Mouse (Mus musculus) layer of hippocampus, adult 9-10 months (tissue): ENCODE results near the gene Gm8271.
"Not testable (repeated sequence)": the region's sequence is repeated elsewhere in the genome, so short reads cannot be mapped to it uniquely, and the experiment has no call there.

Experiments used
- DNase-seq: peaks from one replicate; pipeline ENCODE4 v3.0.0; 2022; ENCODE audit warnings: low spot score

The Gm8271 gene

DNA sequence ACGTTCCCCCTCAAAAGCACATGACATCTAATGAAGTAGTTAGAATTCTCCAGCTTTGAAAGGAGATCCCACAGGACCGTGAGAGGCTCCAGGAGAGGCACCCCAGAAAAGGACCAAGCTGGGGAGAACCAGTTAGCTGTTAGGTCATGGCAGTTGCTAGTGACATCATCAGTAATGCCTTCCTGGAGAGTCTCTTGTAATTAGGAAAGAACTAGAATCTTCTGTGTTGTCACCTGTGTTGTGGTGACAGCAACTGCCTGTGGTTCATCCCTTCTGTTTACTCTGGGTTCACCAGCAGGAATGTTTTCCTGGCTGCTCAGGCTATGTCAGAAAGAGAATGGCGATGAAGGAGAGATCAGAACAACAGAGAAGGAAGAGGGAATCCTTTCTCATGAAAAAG is at the start of gene Gm8271:
Gene Gm8271 (plus strand): TSS at position 301 of the 400 bp plus-strand sequence.
- not testable (repeated sequence) for DNase-seq

- DNase-seq: not testable (repeated sequence)
Measured at GRCm38 (mm10) chr14:5164235-5164634, 21.4 kb upstream of the Gm8271 start, which contains the start of gene Gm3317. TSS of gene Gm3317 (plus strand) at chr14:5164535.
